Mouse (Mus musculus) erythroblast, embryonic 14.5 days (primary cell): ENCODE results near the gene Zranb1.

Source experiments
- GATA1 ChIP-seq: IDR thresholded peaks from 2 replicates; pipeline ENCODE4 v1.6.1; 2012; ENCODE audit warnings: low read length, inconsistent platforms, mixed read lengths
- TAL1 ChIP-seq: IDR thresholded peaks from 3 replicates; pipeline ENCODE4 v1.6.1; 2012; ENCODE audit warnings: low read length, inconsistent platforms, mixed read lengths

DNA sequence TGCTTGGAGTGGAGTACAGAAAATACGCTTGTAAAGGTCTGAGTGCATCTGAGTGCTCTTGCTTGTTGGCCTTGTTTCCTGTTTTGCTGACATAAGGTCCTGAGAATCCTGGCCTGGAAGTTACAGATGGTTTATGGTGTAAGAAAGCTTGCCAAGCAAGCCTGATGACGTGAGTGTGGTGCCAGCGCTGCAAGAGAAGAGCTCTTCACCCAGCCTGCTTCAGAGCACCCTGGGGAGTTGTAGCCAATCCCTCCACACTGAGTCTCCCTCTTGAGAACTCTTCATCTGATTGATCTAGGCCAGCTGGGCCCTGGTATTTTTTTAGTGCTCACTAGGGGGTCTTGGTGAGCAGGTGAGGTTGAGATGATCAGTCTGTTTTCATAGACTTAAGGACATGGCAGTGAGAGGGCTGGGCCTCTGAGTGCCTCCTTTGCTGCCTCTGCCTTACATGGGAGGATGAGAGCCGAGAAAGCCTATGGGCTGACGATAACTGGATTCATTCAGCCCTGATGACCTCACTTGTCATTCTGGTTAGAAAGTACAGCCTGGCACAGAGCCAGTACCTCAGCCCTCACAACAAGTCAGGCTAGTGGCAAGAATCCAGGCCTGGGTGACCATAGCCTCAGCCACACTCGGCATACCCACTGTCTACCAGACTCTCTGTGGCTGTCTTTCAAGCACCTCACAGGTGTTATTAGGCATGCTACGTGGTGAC lies 35.9 kb upstream of the Zranb1 start:
- TF ChIP-seq TAL1 (no peak), GATA1 (no peak)
